Mouse (Mus musculus) hindbrain, embryonic 13.5 days (tissue): ENCODE measurements around the gene Camta1. TPM values are rescaled to one million over a fixed set of nuclear protein-coding genes. Genes with fewer than 3 reads are reported as not detected.
"Not testable (repeated sequence)": the region's sequence is repeated elsewhere in the genome, so short reads cannot be mapped to it uniquely, and the experiment has no call there.

Experiments used
- ATAC-seq: fragments of 200-750 bp; cut with Nextera tagmentation; 2 replicates; pipeline ENCODE4 v1.8.0; 2017; ENCODE audit warnings: moderate TSS enrichment; ENCODE audit not compliant: low FRiP score
- H3K27ac ChIP-seq: fragments of 300-500 bp; sonication (generic); 2 replicates; pipeline ENCODE4 v1.5.1; 2015; ENCODE audit warnings: inconsistent platforms, mild to moderate bottlenecking, moderate library complexity
- H3K27me3 ChIP-seq: fragments of 300-500 bp; sonication (generic); 2 replicates; pipeline ENCODE4 v1.6.1; 2015; ENCODE audit warnings: mild to moderate bottlenecking, inconsistent platforms
- H3K36me3 ChIP-seq: fragments of 300-500 bp; sonication (generic); 2 replicates; pipeline ENCODE4 v1.6.1; 2015; ENCODE audit warnings: mild to moderate bottlenecking, inconsistent platforms
- H3K4me1 ChIP-seq: fragments of 300-500 bp; sonication (generic); replicated peaks from 2 replicates; pipeline ENCODE4 v1.6.1; 2015; ENCODE audit warnings: inconsistent platforms
- H3K4me2 ChIP-seq: fragments of 300-500 bp; sonication (generic); 2 replicates; pipeline ENCODE4 v1.6.1; 2015; ENCODE audit warnings: inconsistent platforms, mild to moderate bottlenecking, moderate library complexity
- H3K4me3 ChIP-seq: fragments of 300-500 bp; sonication (generic); 2 replicates; pipeline ENCODE4 v1.5.1; 2015; ENCODE audit warnings: mild to moderate bottlenecking, inconsistent platforms
- H3K9ac ChIP-seq: fragments of 300-500 bp; sonication (generic); 2 replicates; pipeline ENCODE4 v1.6.1; 2015; ENCODE audit warnings: mild to moderate bottlenecking, inconsistent platforms
- H3K9me3 ChIP-seq: fragments of 300-500 bp; sonication (generic); 2 replicates; pipeline ENCODE4 v1.6.1; 2016; ENCODE audit warnings: inconsistent platforms
- WGBS: fragments of 180-500 bp; shearing (Covaris S2); methylation state at CpG from one replicate; pipeline ENCODE4 v1.1.7; 2015; 5-methylcytosine and 5-hydroxymethylcytosine counted together
- polyA plus RNA-seq: library from polyadenylated mRNA; unstranded; fragments of >200 nt; fragmentation: Nextera tagmentation; extraction: Ambion mirVana; gene quantifications from 2 replicates; pipeline ENCODE4 v1.2.1, GENCODE M21; 2015

The Camta1 gene
- polyA plus RNA-seq, 1 experiment from 2014 or later = 159 TPM

DNA sequence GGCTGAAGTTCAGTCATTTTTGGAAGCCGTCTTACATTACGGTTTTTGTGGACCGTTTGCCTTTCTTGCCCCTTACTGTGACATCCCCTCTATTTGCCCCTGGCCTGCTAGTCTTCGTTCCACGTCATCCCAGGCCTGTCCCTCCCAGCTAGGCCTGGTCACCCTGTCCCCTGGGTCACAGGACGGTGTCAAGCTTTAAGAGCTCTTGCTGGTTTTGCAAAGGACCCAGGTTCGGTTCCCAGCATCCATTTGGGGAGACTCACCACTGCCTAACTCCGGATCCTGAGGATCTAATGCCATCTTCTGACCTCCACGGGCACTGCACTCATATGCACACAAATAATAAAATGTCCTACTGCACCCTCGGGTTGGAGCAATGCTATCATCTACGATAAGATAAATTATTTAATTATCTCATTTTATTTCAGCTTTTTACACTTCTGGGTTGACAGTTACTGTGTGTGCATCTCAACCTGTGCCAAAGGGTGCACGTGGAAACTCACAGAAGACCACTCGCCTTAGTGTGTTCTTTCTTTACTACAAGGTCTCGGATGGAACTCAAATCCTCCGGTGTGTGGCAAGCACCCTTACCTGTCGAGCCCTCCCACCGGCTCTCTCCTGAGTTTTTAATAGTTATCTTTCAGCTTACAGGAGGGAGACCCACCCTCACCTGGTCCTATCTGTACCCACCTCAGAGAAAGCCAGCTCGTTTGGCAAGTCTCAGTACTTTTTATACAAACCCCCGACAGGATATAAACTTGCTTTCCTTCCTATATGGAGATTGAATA, 951.3 kb downstream of the Camta1 start:
- Histone ChIP-seq H3K27me3 (no peaks in the 10 kb centered on the region), H3K9me3 (no peaks in the 10 kb centered on the region), H3K4me2 (peak overlapping the region; percentile 80), H3K9ac (0 out of 2 replicates have a peak overlapping the region, but pooled peaks have one; percentile 39), H3K27ac (peak overlapping the region; percentile 73), H3K4me3 (peak overlapping the region; percentile 93), H3K4me1 (peaks cover 41% of the 10 kb centered on the region), H3K36me3 (peaks cover 20% of the 10 kb centered on the region)
- peak; percentile 22; the same call in 1 of the 2 replicates for ATAC-seq
- WGBS = 87% methylated on average over 19 of the region's 19 CpGs

DNA sequence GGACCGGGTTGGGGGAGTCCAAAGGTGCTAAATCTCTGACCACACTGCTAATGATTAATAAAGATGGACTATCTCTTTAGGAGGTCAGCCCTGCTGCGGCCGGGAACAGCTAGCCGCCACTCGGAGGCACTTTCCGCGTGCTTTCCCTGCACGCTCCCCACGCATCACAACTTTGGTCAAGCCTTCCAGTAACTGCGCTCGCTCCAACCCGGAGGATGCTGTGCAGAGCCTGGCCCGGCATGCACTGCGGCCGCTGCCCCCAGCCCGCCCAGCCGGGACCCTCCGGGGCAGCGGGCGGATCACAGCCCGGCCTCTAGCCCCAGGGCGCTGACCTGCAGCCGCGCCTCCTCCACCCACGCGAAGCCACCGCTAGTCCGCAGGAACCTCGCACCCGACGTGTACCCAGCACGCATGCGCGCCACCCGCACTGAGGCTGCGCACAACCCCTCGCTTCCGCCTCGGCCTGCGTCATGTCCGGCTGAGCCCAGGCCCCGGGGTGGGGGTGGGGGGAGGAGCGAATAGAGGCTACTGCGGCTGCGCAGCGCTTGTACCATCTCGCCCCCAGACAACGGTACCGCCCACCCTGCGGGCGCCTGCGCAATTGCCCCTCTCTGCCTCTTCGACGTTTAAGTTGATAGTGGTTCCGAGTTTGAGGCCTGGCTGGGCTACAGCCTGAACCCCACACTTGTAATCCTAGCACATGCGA, 952.1 kb downstream of the Camta1 start:
- peak overlapping the region; percentile 93 for H3K4me3 ChIP-seq
- peaks cover 26% of the 10 kb centered on the region for H3K36me3 ChIP-seq
- no peaks in the 10 kb centered on the region for H3K9me3 ChIP-seq
- peak overlapping the region; percentile 90 for H3K27ac ChIP-seq
- H3K9ac ChIP-seq = peak overlapping the region; percentile 95
- no peaks in the 10 kb centered on the region for H3K27me3 ChIP-seq
- peak; percentile 84 for ATAC-seq
- H3K4me2 ChIP-seq = peak overlapping the region; percentile 80
- under 1% methylated on average over 56 of the region's 56 CpGs for WGBS
- peaks cover 35% of the 10 kb centered on the region for H3K4me1 ChIP-seq

DNA sequence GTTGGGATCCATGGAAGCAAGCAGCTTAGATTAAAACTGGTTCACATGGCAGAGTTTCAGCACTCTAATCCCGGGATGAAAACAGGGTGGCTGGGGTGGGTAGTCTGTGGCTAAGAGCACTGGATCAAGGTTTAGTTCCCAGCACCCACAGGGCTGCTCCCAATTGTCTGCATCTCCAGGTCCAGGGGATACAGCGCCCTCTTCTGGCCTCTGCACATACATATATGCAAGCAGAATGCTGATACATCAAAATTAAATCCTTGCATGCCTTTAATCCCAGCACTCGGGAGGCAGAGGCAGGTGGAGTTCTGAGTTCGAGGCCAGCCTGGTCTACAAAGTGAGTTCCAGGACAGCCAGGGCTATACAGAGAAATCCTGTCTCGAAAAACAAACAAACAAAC, 953.2 kb downstream of the Camta1 start:
- peaks cover 34% of the 10 kb centered on the region for H3K36me3 ChIP-seq
- not testable (repeated sequence) for H3K9ac ChIP-seq, ATAC-seq, H3K27me3 ChIP-seq, H3K27ac ChIP-seq, H3K9me3 ChIP-seq
- peak overlapping the region; percentile 93; the same call in 1 of the 2 replicates for H3K4me3 ChIP-seq
- H3K4me2 ChIP-seq = peak overlapping the region; percentile 80
- 79% methylated on average over 5 of the region's 5 CpGs for WGBS
- H3K4me1 ChIP-seq = peaks cover 31% of the 10 kb centered on the region

GRCm38 (mm10) chr4:150907099-150907498, 954.6 kb downstream of the Camta1 start:
- no peak for ATAC-seq
- Histone ChIP-seq H3K9ac (no peak overlapping the region), H3K9me3 (no peaks in the 10 kb centered on the region), H3K4me2 (no peak overlapping the region), H3K27me3 (no peaks in the 10 kb centered on the region), H3K27ac (no peak overlapping the region), H3K36me3 (peaks cover 48% of the 10 kb centered on the region), H3K4me1 (peaks cover 22% of the 10 kb centered on the region), H3K4me3 (no peak overlapping the region)
- WGBS = 97% methylated on average over 8 of the region's 8 CpGs

- no peaks in the 10 kb centered on the region for H3K9me3 ChIP-seq
- H3K27ac ChIP-seq = no peak overlapping the region
- H3K9ac ChIP-seq = no peak overlapping the region
- no peak overlapping the region for H3K4me2 ChIP-seq
- no peak overlapping the region for H3K4me3 ChIP-seq
- peaks cover 83% of the 10 kb centered on the region for H3K36me3 ChIP-seq
- no peak for ATAC-seq
- WGBS = 96% methylated on average over 14 of the region's 14 CpGs
- H3K27me3 ChIP-seq = no peaks in the 10 kb centered on the region
- peaks cover 12% of the 10 kb centered on the region for H3K4me1 ChIP-seq
Observed at GRCm38 (mm10) chr4:150903091-150903742, 958.5 kb downstream of the Camta1 start.

- no peak for ATAC-seq
- Histone ChIP-seq H3K27me3 (no peaks in the 10 kb centered on the region), H3K4me2 (no peak overlapping the region), H3K4me1 (0 out of 2 replicates have a peak, but pooled peaks cover 3% of the 10 kb centered on the region), H3K27ac (no peak overlapping the region), H3K4me3 (no peak overlapping the region), H3K9me3 (no peaks in the 10 kb centered on the region), H3K9ac (no peak overlapping the region), H3K36me3 (peaks cover 87% of the 10 kb centered on the region)
- WGBS = 92% methylated on average over 12 of the region's 12 CpGs
Observed at GRCm38 (mm10) chr4:150902062-150902461, 959.6 kb downstream of the Camta1 start.

GRCm38 (mm10) chr4:150901651-150902050, 960.0 kb downstream of the Camta1 start:
- Histone ChIP-seq H3K9me3 (no peaks in the 10 kb centered on the region), H3K4me2 (no peak overlapping the region), H3K9ac (no peak overlapping the region), H3K4me3 (no peak overlapping the region), H3K27me3 (no peaks in the 10 kb centered on the region), H3K36me3 (peaks cover 87% of the 10 kb centered on the region), H3K4me1 (0 out of 2 replicates have a peak, but pooled peaks cover 3% of the 10 kb centered on the region), H3K27ac (no peak overlapping the region)
- ATAC-seq = no peak
- 61% methylated on average over 9 of the region's 9 CpGs for WGBS

DNA sequence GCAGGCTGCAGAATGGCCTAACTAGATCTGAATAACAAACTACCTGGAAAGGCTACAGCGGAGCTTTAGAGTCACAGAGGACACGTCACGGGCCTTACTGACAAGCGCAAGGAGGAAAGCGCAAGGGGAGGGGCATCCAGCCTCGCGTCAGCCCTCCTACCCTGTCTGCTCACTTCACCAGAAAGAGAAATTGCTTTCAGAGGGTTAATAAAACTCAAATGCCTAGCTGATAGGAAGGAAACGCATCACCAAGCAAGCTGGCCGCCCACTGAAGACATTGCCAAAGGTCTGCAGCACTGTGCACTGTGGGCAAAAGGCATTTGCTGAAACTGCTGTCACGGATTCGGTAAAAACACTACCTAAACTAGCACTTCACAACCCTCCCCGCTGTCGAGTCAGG, 961.2 kb downstream of the Camta1 start:
- Histone ChIP-seq H3K4me3 (no peak overlapping the region), H3K9me3 (no peaks in the 10 kb centered on the region), H3K27me3 (no peaks in the 10 kb centered on the region), H3K4me2 (no peak overlapping the region), H3K9ac (no peak overlapping the region), H3K4me1 (0 out of 2 replicates have a peak, but pooled peaks cover 3% of the 10 kb centered on the region), H3K36me3 (peaks cover 91% of the 10 kb centered on the region), H3K27ac (no peak overlapping the region)
- ATAC-seq = no peak
- WGBS = 95% methylated on average over 13 of the region's 13 CpGs

DNA sequence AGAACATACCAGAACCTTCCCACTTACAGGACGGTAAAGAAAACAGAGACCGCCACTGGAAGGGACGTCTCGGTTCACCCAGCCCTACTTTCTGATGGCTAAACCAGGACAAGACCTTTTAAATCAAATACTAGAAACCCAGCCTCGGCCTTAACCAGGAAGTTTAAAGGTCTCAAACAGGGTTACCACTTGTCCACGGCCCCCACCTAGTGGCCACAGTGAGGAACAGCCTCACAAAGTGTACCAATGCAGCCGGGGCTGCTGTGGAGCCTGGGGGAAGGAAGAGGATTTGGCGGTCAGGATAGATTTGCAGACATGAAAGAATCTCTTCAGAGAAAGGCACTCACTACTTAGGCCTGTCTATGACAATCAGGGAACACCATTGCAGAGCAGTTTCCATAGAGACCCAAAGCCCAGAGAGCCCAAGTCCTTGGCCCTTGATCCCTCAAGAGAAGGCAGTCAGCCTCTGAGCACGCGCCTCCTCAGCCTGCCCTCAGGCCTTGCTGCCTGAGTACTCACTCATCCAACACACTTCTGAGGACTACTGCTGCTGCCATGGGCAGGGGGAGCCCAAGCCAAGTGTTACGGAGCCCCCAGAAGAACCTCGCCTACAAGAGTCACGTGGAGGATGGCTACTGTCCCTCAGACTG, 962.8 kb downstream of the Camta1 start:
- H3K36me3 ChIP-seq = peaks cover 79% of the 10 kb centered on the region
- no peaks in the 10 kb centered on the region for H3K9me3 ChIP-seq
- no peak overlapping the region for H3K4me3 ChIP-seq
- H3K27me3 ChIP-seq = no peaks in the 10 kb centered on the region
- H3K27ac ChIP-seq = no peak overlapping the region
- H3K9ac ChIP-seq = no peak overlapping the region
- peak; percentile 14; the same call in 1 of the 2 replicates for ATAC-seq
- WGBS = 63% methylated on average over 13 of the region's 13 CpGs
- no peak overlapping the region for H3K4me2 ChIP-seq
- 0 out of 2 replicates have a peak, but pooled peaks cover 3% of the 10 kb centered on the region for H3K4me1 ChIP-seq

GRCm38 (mm10) chr4:150896896-150897624, 964.6 kb downstream of the Camta1 start:
- Histone ChIP-seq H3K4me1 (0 out of 2 replicates have a peak, but pooled peaks cover 3% of the 10 kb centered on the region), H3K9ac (no peak overlapping the region; the same call in 1 of the 2 replicates), H3K4me2 (no peak overlapping the region), H3K27me3 (no peaks in the 10 kb centered on the region), H3K27ac (no peak overlapping the region), H3K36me3 (peaks cover 61% of the 10 kb centered on the region), H3K4me3 (no peak overlapping the region), H3K9me3 (no peaks in the 10 kb centered on the region)
- 91% methylated on average over 26 of the region's 26 CpGs for WGBS
- no peak for ATAC-seq

GRCm38 (mm10) chr4:150894718-150895501, 966.8 kb downstream of the Camta1 start:
- no peak overlapping the region for H3K27ac ChIP-seq
- H3K4me2 ChIP-seq = no peak overlapping the region
- H3K9me3 ChIP-seq = no peaks in the 10 kb centered on the region
- H3K4me1 ChIP-seq = peaks cover 11% of the 10 kb centered on the region
- H3K9ac ChIP-seq = no peak overlapping the region
- H3K4me3 ChIP-seq = no peak overlapping the region
- ATAC-seq = no peak
- no peaks in the 10 kb centered on the region for H3K27me3 ChIP-seq
- WGBS = 76% methylated on average over 8 of the region's 8 CpGs
- peaks cover 40% of the 10 kb centered on the region for H3K36me3 ChIP-seq
